Mouse (Mus musculus) left cerebral cortex, adult 8-10 months (tissue): Measurements from ENCODE around the gene Lrrc8b. TPM values are rescaled to one million over a fixed set of nuclear protein-coding genes. Genes with fewer than 3 reads are reported as not detected.

Source experiments
- DNase-seq, 2 experiments: peaks; one replicate each; pipeline ENCODE4 v3.0.0; 2022; ENCODE audit warnings: low spot score in 2 of 2
- total RNA-seq, 4 experiments: library from RNA; stranded (reverse); gene quantifications; 2 replicates each; pipeline ENCODE4 v1.2.4; 2022

Lrrc8b gene
- total RNA-seq, 4 experiments from 2014 or later = 76.3 to 92.5 (median 83.1) TPM

DNA sequence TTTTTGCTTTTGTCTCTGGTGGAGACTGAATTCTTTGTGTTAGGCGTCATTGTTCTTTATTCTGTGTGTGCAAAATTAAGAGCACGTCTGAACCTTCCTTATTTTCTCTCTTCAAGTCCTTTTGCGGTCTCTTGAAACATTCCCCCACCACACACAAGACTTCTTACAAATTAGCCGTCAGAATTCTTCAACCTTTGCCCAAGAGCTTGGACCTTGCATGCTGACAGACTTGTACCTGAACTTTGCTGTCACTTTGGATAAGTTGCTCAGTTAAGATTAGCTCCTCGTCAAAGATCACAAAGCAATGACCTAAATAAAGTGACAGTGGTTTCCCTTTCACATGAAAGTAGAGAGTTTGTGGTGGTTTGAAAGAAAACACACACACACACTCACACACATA is 3.3 kb downstream of the Lrrc8b start:
- DNase-seq = no peak

DNA sequence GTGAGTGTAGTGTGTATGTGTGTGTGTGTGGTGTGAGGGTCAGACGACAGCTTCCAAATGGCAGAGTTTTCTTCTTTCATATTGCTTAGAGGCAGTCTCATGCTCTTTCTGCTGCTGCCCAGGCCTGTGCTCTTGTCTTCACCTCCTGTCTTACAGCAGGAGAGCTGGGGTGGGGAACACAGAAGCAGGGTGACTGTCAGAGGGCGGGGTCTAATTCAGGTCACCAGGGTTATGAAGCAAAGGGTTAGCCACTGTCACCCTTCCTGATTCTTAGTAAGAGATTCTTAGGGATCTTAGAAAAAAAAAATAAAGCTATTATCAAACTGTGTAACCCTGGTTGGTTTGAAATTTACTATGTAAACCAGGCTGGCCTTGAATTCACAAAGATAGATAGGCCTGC is 10.0 kb downstream of the Lrrc8b start:
- DNase-seq = no peak

DNA sequence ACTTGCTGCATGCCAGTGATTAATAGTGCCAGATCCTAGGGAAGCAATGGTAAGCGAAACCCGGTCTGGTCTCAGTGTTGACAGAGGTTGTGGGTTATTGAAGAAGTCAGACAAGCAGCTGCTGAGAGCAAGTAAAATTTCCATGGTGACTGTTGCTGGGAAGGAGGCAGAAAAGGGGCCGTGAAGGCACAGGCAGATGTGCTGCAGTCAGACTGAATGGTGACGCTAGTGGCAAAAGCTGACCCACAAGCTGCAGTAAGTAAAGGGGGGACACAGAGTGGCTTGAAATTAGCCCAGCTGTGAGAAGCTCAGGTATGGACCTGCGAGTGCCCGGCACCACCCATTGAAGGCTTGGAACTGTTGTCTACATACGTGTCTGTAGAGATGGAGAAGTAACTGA is 11.8 kb downstream of the Lrrc8b start:
- no peak for DNase-seq

DNA sequence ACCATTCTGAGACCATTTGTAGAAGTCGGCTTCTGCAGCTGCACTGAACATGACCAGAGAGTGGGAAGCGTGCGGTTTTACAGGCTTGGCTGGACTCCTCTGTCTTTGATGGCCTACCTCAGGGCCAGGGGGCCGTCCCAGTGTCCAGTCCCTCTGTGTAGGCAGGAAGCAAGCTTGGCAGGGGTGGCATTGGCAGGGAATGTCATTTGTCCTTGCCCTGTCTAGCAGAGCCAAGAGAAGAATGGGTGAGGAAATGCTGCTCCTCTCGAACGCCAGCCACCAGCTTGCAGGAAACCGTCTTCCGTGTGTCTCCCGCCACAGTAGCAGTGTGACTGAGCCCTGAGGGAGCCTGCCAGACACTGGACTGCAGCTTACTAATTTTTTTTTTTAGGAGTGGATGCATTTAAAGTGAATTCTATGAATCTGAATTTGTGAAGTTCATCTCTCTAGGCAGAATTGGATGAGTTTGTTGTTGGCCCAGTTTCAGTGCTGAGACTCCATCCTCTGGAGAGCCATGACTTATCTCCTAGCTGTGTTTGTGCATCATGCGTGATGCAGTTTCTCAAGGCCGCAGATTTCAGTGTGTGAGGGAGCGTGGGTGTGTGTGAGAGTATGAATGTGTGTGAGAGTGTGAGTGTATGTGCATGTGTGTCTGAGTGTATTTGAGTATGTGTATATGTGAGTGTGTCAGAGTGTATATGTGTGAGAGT is 12.8 kb downstream of the Lrrc8b start:
- DNase-seq = no peak

DNA sequence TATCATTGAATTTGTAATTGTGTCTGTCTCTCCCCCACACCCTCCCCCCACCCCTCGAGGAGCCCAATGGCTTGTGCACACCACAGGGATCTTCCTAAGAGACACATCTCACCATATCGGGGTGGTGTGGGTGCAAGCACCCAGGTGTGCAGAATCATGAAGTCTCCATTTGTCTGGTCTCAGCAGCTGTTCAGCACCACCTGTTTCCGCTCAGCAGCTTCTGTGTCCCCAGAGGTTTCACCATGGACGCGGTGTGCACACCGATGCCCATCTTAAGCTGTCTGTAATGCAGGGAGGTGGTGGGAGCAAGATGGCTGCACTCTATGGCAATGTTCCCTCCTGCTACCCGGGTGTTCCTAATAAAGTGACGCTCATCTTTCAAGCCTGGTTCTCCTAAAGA is 14.6 kb downstream of the Lrrc8b start:
- DNase-seq = no peak

DNA sequence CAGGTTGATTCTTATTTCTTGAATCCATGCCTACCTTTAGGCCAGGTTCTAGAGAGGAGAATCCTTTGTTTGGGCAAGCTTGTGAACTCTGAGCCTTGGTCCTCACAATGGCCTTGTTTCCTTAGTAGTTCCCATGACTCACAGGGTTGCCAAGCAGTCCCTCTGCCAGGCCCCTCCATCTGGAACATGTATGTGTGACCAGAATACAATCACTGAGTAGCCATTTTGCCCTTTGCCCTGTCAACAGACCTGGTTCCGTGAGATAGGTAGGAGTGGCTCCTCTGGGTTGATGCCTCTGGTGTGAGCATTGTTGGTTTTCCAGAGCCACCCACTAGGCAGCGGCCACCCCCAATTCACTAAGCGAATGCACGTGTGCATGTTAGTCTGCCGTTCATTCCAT is 24.0 kb downstream of the Lrrc8b start:
- DNase-seq = no peak

DNA sequence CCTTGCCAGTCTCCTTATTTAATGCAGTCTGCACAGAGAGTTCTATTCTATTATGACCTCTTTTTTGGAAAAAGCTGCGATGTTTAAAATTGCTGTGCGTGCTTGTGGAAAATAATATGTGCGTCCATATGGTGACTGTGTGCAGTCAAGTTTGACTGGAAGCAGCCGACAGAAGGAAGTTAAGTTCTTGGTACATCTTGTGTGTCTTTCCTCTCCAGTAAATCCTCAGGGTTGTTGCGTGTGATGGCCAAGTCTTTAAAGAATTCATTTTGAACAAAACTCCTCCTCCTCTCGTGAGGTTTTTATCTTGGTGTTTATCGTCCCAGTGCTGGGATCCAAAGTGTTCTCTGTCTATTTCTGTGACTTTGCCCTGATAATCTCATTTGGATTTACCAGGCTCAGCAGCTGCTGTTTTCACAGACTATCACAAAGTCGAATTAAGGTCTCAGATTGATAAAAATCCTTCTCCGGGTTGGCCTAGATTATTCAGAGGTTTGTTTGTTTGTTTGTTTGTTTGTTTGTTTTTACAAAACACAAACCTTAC is 25.5 kb downstream of the Lrrc8b start:
- no peak for DNase-seq

DNA sequence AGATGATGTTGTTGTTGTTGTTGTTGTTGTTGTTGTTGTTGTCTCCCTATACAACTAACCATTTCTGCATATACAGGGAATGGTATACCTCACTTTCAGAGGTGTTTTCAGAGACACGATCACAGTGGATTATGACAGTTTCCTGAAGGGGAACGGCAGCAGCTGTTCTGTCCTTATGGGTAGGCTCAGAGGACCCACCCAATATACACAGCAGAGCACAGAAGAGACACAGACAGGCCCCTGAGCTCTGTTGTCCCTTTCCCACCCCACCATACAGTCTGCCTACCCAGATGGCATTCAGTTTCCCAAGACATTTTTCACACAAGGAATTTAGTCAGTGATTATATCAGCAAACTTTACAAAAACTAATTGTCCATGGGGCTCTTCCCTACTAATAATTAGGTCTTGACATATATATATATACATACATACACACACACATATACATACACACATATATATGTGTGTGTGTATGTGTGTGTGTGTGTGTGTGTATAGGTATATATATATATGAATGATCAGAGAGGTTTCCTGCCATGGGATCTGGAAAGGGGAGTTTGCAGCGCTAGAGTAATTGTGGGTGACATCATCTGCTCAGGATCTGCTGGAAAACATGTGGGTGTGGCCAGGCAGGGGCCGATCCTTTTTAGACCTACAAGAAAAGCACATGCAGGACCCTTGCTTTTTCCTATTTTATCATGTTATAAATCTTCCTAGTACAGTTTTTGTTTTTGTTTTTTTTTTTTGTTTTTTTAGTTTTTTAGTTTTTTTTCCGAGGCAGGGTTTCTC is 26.8 kb downstream of the Lrrc8b start:
- DNase-seq = no peak

DNA sequence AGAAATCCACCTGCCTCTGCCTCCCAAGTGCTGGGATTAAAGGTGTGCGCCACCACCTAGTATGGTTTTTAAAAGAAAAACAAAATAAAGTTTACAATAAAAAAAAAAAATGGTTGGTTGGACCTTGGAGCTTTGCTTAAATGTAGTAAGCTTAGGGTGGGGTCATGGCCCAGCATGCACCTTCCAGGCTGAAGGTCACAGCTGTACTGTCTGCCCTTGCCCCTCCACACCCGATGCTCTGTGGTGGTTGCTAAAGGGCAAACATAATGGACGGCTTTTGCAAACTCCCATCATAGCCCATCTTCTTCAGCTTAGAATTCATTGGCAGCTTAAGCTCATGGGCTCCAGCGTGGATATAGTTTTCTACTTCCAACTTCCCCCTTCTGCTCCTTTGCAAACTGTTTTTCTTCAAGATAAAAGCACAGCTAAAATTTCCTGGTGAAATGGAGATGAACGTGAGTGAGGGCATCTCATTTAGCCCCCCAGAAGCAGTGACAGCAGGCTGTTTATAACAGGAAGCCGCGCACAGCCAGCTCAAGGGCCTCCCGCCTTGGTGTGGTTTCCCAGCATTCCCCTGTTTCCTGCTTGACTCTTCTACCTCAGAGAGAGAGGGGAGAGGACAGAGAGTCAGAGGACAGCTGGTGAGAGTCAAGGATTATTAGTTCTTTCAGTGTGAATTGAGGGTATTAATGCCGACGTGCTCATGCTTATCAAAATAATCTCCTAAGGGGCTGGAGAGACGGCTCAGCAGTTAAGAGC is 27.7 kb downstream of the Lrrc8b start:
- no peak for DNase-seq

DNA sequence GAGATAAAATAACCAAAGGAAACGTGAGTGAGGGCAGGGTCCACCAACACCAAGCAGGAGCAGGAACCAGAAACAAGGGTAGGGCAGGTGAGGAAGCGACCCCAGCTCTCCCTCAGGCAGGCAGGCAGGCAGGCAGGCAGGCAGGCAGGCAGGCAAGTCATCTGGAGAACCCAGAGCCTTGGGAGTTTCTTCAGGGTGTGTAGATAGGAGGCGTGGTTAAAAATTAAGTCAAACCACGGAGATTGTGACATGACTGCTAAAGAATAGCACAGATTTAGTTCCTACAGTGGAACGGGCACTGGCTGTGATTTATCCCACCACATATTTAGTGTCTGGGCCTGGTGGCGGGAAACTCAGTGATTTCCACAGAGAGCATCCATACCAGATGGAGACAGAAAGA is 30.1 kb downstream of the Lrrc8b start:
- DNase-seq = no peak

DNA sequence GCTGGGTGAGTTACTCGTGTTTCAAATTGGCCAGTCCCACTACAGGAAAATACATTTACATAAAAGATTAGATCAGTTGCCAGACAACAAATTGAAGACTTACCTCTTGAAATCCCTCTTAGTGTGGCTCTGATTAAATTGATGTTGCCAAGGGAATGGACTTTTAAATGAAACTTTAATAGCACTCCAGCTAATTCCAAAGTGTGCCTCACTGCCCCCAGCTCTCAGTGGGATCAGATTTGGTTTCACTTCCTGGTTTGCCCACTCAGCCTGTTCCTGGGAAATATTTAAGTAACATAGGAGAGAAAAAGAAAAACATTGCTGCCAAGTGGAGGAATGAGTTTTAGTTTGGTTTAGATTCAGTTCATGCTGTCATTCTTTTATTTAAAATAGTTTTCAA is 38.5 kb downstream of the Lrrc8b start:
- no peak for DNase-seq

DNA sequence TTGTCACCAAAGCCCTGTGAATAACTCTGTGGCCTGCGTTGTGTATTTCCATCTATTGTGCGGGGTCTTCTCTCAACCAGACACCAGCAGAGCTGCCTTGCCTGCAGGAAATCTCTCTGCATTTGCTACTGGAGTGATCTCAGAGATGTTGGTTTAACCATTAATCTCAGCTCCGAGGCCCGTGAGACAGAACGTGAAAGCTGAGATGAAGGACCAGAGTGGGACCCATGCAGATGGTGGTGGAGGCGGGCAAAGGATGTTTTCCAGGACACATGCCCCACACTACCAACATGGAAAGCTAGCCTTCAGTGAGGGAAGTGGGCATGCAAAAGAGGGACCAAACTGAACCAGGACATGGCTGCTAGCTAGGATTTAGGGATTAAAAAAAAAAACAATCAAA is 43.5 kb downstream of the Lrrc8b start:
- no peak for DNase-seq

DNA sequence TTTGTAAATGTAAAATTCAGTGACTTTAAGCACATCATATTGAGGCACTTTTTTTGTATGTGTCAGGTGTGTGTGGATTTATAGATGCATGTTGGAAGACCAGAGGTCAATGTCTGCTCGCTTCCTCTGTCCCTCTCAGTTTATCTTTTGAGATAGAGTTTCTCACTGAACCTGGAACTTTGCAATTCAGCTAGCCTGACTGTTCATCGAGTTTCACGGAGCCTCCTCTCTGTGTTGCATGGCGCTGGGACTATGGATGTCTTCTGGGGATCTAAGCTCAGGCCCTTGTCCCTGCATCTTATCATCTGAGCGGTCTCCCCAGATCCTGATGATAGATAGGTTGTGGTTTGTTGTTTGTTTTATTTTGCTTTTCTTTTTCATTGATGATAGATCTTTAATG is 45.0 kb downstream of the Lrrc8b start:
- DNase-seq = no peak

DNA sequence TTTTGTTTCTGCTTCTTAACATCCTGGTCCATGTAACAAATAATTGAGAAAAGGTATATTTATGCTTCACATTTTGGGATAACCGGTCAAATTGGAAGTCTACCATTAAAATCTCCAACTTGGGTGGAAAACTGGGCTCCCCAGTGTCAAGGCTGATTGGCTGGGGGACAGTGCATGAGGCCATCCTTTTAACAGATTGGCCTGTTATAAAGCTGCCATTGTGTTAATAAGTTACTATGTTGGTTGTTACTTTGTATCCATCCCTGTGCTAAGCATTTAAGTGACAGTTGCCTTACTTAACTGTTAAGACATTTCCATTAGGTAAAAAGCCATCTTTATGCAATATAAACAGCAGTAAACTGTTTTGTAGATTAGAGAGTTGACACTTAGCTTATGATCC is 45.5 kb downstream of the Lrrc8b start:
- no peak for DNase-seq

DNA sequence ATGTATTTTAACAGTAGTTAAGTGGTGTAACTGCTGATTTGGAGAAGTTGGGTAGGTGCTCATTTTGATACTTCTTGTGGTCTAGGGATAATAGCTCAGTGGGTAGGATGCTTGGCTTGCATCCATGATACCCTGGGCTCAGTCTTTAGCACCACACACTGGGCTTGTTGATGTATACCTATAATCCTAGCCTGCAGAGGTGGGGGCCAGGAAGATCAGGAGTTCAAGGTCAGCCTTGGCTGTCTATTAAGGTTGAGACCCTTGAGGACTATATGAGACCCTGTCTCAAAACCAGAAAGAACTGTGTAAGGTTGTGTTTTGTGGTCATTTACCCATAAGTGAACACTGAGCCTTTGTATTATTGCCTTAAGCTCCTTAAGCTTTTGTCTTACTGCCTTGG is 49.1 kb downstream of the Lrrc8b start:
- DNase-seq = no peak

DNA sequence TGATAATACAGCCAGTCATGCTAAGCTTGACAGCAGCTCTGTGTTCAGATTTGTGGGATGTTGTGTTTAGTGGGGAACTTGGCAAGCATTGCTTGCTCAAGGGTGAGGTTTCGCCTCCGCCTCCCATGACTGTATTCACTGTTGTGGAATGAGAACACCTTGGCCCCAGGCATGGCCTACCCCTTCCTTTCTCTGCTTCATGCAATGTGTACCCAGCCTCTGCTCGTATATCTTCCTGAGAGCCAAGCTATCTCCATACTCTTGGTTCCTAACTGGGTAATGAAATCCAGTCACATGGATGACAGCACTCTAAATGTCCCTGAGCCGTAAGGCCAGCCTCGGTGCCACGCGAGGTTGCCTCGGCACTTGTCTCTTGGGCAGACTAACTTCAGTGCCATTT is 50.0 kb downstream of the Lrrc8b start:
- no peak for DNase-seq

DNA sequence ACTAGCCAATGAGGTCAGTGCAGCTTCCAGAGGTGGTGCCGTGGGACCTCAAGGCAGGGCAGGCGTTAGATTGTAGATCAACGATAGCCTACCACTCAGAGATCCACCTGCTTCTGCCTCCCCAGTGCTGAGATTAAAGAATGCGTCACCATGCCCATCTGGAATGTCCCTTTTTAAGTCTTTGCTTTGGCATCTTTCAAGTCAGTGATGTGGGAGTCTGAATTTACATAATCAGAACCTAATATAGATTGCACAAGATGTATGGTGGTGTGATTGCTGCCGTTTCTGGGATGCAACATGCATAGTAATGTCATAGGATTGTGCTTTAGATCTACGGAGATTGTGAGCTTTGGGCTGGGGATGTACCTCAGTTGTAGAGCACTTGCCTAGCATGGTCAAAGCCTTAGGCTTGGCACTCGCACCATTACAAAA is 50.9 kb downstream of the Lrrc8b start:
- DNase-seq = peak in 1 of 2 experiments; percentile 80

DNA sequence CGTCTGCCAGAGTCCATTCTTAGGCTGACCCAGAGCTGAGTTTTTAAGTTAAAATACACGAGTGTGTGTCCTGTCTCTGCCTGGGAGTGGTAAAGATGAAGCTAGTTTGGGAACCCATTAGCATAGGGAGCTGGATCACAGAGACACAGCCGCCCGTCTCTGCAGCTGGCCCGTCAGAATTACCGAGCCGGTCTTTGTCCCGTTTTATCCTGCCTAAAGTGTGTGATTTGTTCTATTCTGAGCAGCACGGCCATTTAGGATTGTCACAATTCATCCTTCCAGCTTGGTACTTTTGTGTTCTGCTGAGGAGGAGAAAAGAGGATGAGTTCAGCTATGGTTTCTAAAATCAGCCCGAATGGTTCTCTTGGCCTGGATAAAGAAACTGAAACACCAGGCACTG is 51.7 kb downstream of the Lrrc8b start:
- peak in 1 of 2 experiments; percentile 73 for DNase-seq

DNA sequence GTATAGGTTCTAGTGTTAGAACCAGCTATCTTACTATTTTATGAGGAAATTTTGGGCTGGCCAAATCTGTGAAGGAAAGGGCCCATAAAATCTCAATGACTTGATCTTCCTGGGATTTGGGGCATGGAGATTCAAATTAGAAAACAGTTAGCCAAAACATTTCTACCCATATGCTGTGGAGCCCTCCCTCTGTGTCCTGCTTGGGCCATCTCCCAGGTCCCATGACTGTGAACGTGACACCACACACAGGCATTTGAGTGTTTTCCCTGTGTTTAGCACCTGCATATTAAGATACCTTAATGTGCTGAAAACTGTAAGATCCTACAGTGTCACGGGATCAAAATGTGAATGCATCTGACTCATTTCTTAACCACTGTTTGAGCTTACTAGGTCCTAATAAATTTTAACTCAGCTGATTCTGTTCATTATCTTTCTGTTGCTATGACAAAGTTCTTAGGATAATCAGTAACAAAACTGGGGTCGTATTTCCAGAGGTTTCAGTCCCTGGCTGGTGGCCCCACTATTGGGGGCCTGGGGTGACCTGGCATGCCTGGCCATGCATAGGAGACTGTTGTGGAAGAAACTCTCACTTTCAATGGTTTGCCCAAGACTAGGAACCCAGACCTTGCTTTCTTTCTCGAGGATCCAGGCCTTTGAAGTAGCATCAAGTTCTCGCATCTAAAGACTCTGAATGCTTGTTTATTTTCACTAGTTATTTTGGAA is 57.6 kb downstream of the Lrrc8b start:
- no peak for DNase-seq

DNA sequence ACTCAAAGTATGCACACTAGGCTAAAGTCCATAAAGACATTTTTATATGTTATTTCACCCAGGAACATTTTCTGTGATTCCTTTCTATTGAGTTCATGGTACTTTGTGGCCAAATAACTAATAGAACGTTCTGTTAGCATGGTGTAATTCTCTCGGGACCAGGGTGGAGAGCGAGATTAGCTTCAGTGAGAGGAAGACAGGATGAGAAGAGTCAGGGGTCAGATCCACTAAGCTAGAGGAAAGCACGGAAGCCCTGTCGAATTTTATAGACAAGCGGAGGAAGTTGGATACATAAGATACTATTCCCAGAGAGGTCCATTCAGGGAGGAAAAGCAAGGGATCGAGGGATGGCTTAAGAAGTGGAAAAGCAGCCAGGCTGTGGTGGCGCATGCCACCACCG is 62.0 kb downstream of the Lrrc8b start:
- DNase-seq = no peak

DNA sequence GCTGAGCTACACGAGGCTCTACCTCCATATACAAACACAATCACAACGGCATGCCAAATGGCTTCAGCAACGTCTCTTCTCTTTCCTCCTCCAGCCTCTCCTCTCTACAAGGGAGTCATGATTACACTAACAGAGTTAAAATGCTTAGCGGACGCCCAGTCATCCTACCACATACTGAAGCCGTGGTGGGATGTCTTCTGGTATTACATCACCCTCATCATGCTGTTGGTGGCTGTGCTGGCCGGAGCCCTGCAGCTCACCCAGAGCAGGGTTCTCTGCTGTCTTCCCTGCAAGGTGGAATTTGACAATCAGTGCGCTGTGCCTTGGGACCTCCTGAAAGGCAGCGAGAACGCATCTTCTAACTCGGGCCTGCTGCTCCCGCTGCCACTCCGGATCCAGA is 64.1 kb downstream of the Lrrc8b start:
- no peak for DNase-seq
